Mouse (Mus musculus): ENCODE results near the gene Nme8.

Nme8 gene

DNA sequence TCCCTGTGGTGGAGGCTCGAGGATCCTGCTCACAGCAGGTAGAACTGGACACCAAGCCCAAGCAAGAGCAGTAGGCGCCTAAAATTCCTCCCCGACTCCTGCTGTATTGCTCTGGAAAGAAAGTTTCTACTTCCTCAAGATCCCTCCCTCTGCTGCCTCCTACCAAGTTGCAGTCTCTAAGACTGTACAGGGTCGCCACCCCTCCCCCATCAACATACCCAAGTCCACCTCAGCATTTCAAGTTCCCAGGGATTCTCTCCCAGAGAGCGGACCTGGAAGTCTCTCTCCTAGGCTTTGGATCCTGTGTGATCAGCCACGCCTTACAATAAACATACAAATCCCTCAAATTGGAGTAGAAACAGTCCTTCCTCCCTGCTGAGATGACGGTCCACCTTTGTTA, at the start of gene Nme8:
Gene Nme8 (minus strand): TSS at position 5 of the 400 bp plus-strand sequence.
- no peak for DNase-seq

DNA sequence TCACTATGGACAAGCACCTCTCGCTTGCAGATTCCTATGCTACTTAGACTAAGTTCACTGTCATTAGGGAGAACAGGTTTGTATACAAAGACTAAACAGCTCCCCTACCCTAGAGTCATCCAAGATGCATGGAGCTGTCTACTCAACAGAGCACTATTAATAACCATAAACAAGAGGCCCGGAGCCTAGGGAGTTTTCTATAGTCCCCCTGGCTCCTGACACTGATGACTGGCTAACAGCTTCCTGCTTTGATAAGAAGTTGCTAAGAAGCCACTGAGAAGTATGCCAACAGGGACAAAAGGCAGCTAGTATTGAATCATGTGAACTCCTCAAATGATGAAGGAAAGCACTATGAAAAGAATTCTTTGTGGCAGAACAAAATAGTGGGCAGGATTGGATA, 48.1 kb upstream of the Nme8 start:
- DNase-seq = no peak

DNA sequence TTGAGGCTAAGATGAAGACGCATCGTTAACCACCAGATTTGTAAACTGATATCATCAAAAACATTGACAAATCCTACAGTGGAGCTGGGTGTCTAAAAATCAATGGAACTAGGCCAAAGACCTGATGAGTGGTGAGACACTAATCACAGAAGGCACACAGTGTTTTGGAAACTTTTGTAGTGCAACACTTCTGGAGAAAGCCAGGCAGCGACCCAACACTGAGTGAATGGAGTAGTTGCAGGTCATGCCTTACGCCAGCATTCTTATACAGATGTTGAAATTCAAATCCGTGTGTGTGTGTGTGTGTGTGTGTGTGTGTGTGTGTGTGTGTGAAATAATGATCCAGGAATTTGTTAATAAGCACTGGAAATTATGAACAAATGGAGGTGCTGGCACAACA, 46.9 kb upstream of the Nme8 start:
- no peak for DNase-seq

DNA sequence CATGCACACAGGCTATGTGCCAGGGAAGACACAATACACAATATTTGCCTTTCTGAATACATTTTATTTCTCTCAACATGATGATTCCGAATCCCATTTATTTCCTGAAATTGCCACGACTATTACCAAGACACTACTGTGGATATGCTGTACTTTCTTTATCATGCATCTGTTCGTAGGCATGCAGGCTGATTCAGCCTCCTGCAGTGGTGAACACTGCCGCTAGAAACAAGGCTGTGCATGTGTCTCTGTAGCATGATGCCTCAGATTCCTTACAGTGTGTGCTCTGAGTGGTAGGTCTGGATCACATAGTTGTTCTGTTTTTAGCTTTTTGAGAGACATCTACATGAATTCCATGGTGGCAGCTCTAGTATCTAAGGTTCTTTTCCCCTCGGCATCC, 37.0 kb upstream of the Nme8 start:
- no peak for DNase-seq

DNA sequence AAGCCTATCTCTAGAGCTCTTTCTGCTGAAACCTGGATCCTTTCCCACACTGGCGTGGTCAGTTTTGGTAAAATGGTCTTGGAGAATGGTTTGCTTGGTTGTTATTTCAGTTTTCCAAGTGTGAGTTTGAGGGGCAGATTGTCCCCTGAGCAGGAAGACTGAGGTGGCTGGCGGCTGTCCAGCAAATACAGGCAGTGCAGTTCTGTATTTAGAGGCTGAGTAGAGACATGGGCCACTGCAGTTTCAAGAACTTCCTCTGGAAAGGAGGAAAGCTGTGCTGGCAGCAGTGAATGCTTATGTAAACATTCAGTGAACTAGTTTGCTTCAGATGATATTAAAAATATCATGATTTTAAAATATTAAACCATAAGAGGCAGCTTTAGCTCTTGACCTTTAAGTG, 33.2 kb upstream of the Nme8 start:
- DNase-seq = no peak

DNA sequence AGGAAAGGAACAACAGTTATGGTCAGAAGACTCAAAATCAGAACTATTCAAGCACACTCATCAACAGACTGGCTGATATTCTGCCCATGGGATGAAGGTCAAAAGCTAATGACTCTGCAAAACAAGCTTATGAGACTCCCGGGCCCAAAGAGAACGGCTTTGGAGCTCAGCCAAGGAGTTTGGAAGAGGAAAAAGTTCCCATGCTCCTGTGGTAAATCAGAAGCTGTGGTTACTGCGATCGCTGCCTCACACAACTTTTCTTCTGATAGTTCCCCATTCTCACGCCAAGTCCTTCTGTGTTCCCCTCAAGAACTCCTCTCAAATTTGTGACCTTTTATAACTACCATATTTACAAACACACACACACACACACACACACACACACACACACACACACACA, 21.4 kb upstream of the Nme8 start:
- DNase-seq = no peak

DNA sequence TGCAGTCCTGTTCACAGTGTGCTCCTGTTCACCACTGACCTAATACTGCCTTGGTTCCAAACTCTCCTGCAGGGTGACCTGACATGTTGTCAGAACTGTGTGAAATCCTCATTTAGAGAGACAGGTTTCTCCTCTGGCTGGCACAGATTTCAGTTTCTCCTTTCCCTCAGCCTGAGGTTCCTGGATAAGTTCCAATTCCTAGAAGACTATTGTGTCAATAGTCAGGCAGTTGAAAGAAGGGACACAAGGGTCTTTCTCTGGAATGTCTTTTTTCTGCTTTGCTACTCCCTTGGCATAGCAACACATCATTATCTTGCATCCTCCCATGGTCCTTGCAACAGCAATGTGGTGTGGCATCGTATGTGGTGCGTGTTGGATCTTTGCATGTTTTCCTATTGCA, 19.6 kb upstream of the Nme8 start:
- DNase-seq = no peak

DNA sequence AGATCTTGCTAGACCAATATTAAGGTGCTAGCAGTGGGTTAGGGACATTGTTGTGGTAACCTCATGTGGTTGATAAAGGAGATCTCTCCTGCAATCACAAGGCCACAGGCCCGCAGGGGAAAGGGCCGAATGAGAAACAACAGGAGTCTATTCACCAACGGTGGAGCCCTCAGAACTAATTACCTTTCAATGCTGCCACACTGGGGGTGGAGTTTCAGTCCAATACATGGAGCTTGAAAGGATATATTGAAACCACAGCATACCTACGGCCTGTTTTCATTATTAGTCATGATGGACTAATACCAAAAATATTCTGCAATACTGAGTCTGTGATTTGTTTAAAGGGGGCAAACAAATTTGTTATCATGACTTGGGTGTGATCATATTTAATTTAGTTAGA, 6.2 kb upstream of the Nme8 start:
- DNase-seq = no peak

DNA sequence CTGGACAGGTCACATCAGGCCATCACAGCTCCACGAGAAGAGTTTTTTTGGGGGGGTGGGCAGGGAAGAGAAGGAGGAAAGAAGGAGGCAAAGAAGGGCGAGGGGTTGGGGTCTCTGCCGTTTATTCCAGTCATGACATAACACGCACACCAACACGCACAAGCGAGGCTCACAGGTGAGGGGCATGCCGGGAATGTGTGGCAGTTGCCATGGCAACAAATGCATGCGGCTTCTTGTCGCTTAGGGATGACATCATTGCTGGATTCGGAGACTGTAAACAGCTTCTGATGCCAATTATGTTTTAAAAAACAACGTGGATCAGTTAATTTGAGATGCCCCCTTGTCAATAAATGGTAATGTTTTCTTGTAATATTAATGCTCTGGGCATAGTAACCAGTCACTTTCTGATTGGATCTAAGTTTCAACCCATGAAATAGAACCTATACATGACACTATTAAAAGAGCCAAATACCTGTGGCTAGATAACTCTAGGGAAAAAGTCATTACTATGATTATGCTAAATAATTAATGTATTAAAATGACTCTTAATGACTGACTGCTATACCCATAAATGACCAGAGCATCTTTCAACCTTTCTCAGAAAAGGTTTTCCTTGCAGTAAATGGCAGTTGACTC, 4.0 kb upstream of the Nme8 start:
- no peak for DNase-seq

DNA sequence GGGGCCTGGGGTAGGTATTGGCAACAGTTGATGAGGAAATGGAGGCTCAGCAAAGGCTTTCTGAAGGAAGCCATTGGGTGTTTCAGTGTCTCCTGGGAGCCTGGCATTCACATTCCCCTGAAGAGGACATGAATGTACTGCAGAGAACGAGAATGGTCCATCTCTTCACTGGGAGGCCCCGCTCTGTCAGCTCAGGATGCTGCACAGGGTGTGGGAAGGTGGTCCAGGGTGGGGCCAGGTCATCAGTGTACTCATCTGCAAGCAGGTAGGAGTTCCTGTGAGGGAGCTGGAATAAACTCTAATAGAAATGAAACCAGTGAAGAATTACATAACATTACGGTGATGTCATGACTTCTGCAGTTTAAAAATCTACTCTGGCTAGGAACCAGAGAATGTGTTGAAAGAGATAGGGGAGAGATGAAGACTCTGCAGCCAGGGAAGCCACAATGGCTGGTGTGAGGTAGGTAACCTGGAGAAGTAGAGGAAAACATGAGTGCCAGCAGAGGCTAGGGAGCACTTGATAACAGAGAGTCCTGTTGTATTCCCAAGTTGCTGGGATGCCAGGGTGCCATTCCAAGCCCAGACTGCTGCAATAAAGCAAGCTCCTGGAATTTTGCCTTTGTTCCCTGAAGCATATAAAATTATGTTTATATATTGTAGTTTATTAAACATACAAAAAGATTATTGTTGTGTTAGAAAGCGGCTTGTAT, 3.3 kb upstream of the Nme8 start:
- no peak for DNase-seq

DNA sequence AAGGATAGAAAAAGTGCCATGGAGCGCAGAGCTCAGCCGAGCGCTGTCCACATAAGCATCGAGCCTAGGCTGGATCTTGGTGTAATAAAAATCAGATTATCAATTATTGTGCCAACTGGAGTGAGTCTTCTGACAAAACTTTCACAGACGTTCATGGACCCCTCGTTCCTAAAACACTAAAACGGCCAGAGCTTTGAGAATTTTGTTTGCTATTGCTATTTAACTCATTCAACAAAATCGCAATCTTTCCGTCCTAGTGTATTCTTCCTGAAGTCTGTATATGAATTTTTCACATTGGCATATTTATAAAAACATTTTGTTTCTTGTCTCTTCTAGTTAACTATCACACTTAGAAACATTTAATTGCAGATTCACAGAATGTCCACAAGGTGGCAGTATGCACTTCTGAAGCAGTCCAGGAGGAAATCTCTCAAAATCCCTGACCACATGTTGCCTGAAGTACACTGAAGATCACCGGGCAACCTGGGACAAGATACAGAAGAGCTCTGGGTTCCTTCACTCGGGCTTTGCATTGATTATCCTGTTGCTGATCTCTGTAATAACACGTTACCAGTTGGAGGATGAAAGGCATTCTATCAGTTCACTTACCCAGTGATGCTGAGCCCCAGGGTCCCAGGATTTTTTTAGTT, 1.1 kb upstream of the Nme8 start:
- DNase-seq = peak; percentile 36 to 37

DNA sequence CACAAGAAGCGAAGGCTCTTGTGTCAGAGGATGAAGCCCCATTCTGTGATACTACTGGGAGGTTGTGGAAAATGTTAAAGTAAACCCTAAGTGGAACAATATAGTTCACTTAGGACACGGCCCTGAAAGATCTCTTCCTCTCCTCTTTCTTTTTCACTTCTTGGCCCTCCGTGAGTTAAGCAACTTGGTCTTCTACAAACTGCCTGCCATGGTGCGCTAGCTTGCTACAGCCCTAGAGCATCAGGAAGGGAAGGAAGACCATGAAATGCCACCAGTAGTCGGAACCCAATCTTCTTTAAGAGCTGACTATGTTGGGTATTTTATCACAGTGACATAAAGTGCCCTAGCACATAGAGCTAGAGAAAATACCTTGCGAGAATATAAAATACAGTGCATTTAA, 7.2 kb downstream of the Nme8 start:
- no peak for DNase-seq

DNA sequence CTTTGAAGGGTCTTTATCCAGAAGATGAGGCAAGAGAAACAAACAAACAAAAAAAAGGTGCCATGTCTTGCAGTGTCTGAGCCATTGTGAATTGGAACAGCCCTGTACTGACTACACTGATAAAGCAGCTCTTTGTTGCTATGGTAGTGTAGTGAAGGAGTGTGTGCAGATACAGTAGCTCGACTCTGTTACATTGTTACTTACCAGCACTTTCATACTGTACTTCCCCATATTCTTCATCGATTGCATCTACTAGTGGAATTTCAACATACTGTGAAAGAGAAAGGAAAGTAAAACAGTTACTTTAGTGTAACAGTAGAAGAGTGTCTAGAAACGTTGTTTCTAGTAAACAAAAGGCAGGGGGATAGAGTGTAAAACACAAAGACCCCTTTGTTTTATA, 7.6 kb downstream of the Nme8 start:
- no peak for DNase-seq

DNA sequence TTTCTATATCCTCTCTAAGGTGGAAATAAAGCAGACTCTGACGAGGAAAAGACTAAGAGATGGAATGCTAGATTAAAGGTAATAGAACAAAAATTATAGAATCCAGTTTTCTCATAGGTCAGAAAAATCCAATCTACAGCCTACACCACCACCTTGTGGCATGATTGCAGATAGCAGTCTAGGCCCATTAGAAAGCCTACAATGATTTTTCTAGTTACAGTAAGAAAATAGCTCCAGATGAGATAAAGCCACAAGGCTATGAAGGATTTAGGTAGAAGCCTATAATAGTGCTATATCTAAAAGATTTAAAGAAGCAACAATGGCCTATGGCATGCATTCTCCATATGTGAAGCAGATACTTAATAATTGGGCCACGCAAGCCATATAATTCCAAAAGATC, 13.6 kb downstream of the Nme8 start:
- DNase-seq = peak; percentile 58 to 61

DNA sequence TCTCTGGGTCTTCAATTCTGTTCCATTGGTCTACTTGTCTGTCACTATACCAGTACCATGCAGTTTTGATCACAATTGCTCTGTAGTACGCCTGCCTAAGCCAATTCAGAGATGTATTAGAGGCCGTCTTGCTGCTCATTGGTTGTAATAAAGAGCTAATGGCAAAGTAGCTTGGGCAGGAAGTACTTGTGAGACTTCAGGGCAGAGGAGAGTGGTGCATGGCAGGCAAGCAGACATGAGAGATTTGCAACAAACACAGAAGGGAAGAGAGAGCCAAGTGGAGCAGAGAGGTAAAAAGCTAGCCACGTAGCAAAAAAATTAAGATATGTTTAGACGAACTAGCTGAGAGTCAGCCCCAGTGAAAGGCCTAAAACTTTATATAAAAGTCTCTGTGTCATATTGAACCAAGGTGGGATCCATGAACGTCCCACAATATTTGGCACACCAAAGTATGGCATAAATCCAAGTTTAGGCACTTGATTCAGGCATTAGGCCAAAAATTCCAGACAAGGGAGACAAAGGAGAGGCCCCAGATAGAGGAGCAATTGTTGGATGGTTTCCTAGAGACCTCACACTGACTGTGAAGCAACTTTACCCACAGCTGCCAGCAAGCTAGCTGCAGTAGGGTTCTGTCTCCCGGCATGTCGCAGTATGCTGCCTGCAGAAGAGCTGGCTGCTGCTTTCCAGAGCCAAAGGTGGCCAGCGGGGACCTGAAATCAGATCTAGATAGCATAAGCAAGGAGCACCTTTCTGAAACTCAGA, 14.5 kb downstream of the Nme8 start:
- no peak for DNase-seq

DNA sequence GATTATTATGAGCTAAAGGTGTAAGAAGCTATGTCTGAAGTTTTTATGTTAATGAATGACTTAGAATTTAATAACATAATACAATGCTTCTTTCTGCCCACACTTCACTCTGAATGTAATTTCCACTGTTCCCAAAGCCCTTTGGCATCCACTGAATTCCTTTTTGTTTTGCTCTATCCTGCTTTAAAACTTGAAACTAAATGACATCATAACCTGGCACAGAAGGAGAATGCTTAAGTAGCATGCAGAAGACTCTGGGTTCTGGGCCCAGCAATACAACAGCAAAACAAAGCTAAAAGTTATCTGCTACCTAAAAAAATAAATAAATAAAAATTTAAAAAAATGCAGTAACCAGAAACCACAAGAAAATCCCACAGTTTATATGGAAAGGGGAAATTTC, 23.0 kb downstream of the Nme8 start:
- DNase-seq = no peak

DNA sequence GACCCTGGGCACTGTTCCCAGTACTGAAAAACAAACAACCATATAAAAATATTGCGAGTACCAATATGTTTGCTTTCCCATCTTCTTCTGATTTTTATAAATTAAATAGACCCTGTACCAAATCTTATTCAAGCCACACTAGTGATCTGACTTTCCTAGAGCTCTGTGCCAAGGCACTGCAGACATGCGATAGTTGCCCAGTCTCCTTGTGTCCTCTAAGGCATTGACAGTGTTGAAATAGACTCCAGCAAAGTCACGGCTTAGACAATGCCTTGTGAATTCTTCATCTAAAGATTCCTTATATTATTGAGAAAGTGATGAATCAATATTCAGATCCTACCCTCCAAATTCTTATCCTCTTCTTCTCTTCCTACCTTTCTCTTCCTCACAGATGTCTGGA, 23.6 kb downstream of the Nme8 start:
- DNase-seq = no peak

DNA sequence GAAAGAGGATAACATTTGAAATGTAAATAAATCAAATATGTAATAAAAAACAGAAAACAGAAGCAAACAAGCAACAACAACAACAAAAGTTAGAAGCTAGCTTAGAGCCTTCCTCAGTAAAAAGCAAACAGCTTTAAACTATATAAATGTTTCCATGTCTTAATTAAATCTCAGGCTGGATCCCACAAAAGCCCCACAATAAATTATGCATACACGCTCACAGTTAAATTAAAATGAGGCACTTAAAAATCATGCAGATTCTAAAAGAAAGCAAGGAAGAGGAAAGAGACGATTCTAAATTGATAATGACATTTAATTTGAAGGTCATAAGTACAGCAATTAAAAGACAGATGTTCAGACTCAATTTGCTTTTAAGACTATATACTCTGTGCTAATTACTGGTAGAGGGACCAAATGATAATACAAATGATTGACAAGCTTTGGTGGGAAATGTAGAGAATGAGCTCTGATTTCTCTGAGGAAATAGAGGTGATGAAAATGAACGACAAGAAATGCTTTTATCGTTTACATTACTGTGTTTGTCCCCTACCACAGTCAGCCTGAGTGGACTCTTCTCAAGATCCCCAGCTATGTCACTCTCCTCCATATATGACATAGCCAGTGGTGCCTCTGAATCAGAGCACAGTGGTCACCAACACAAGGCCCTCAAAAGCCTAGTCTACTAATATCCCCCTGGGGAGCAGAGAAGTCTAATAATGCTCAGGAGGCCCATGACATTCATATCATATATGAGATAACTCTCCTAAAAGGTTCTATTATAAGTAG, 29.0 kb downstream of the Nme8 start:
- DNase-seq = no peak

DNA sequence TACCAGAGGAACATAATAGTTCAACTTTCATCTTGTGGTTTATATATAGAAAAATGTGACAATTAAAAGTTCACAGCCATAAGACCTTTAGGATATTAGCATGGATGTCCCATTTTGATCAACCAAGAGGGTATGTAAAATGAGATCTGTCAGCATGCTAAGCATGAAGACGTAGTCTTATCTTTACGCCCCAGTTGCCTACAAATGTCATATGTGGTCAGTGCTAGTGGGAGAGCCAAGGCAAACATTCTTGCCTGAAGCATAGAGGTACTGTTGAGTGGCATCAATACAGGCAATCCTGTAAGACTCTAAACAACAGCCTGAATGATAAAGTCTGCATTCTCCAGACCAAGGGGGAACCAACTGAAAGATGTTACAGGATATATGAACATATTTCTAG, 45.2 kb downstream of the Nme8 start:
- no peak for DNase-seq

DNA sequence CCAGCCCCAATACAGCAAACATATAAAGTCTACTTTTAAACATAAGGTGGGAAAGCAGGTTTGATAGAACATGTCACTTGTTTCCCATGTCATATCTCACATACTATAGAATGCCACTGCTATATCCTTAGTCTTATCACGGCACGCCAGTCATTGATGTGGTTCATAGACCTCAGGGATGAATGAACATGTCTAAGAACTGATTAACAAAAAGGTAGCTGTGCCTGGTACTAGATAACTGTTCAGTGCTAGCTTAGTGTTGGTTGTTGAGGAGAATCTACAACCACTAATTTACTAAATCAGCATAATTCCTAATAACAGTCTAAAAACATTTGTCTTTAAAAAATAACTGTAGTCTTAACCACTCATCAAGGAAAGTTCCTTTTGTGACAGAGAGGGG, 47.8 kb downstream of the Nme8 start:
- DNase-seq = no peak

DNA sequence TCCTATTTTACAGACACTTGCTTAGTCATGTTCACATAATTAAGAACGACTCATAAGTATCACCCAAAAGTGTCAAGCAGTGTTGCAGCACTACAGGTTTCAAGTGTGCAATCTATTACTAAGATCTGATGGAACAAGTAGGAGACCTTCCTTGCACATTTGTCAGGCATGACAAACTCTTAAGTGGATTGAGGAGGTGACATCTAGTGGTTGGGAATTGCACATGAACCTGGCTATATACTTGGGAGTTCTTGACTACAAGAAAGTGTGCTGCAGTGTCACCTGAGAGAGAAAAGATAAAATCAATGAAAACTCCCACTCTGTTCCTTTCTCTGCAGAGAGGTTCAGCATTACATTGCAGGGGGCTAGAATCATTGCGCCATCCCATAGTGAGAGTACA, 53.4 kb downstream of the Nme8 start:
- DNase-seq = no peak

DNA sequence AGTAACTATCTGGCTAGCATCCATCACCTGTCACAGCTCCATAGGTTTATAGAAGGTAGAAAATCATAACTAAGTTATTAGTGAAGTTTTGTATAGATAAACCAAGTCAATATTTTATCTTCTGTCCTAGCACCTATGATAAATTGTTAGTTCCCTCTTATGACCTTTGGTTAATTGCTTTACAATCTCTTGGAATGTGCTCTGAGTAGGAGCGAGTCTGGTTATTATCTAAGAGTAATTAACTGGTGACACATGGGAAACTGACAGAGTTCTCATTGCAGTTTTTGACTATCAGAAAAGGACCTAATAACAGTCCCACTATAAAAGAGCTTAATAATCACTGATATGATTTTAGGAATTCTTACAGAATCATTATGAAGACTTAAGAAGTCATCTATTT, 54.1 kb downstream of the Nme8 start:
- DNase-seq = no peak
